Mouse (Mus musculus) urinary bladder, adult 2 months (tissue): Measurements from ENCODE around the gene Tfcp2l1. TPM values are rescaled to one million over a fixed set of nuclear protein-coding genes. Genes with fewer than 3 reads are reported as not detected.
A peak's percentile ranks its signal among the peaks of the same experiment; 100 is the strongest.
"Not testable (repeated sequence)": the region's sequence is repeated elsewhere in the genome, so short reads cannot be mapped to it uniquely, and the experiment has no call there.

Experiments
- DNase-seq: peaks from one replicate; pipeline ENCODE4 v3.0.0; 2022; ENCODE audit warnings: low spot score
- polyA plus RNA-seq: library from polyadenylated mRNA; depleted of rRNA; stranded (reverse); fragments of >200 nt; gene quantifications from 2 replicates; pipeline ENCODE4 v1.2.3, GENCODE M21; 2012; rRNA removed

The Tfcp2l1 gene
- polyA plus RNA-seq, result 5.0 and 6.2 TPM in 2 replicates

- peak; percentile 83 for DNase-seq
Observed at GRCm38 (mm10) chr1:118627781-118628464, at the start of gene Tfcp2l1. Tfcp2l1 (plus strand) TSS chr1:118627945.

- no peak for DNase-seq
Observed at GRCm38 (mm10) chr1:118580174-118580702, 47.5 kb upstream of the Tfcp2l1 start.

GRCm38 (mm10) chr1:118581179-118581578, 46.6 kb upstream of the Tfcp2l1 start:
- DNase-seq, result no peak

- DNase-seq, result no peak
Observed at GRCm38 (mm10) chr1:118589721-118590120, 38.0 kb upstream of the Tfcp2l1 start.

- DNase-seq, result no peak
Observed at GRCm38 (mm10) chr1:118592933-118593332, 34.8 kb upstream of the Tfcp2l1 start.

- DNase-seq, result no peak
Observed at GRCm38 (mm10) chr1:118595395-118595794, 32.4 kb upstream of the Tfcp2l1 start.

GRCm38 (mm10) chr1:118597475-118598213, 30.1 kb upstream of the Tfcp2l1 start:
- DNase-seq, result no peak

- DNase-seq, result no peak
Observed at GRCm38 (mm10) chr1:118598339-118598738, 29.4 kb upstream of the Tfcp2l1 start.

- DNase-seq, result no peak
Observed at GRCm38 (mm10) chr1:118613631-118614183, 14.0 kb upstream of the Tfcp2l1 start.

DNA sequence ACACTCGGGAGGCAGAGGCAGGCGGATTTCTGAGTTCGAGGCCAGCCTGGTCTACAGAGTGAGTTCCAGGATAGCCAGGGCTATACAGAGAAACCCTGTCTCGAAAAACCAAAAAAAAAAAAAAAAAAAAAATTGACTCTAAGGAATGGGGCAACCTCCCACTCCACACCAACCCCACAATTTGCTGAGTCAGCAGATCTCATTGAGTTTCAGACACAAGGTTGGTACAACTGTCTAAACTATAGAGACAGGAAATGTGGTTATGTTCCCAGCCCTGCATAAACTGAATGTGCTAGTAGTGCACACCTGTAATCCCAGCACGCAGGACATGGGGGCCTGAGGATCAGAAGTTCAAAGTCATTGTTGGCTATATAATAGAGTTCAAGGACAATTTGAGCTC, 6.7 kb upstream of the Tfcp2l1 start:
- DNase-seq, result not testable (repeated sequence)

DNA sequence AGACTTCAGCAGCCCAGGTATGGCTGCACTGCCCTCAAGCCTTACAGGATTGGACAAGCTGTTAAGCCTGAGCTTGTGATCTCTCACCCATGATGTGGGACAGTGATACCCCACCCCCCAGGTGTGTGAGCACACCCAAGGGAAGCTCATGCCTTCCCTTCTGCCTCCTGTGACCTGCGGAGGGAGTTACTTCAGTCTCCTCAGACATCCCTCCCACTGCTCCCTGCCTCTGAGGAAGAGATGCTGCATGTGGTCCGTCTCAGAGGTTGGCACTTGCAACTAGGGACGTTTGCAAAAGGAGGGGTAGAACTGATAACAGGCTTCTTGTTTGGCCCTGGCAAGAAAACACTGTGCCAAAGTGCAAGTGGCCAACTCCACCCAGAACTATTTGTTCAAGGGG, 4.9 kb upstream of the Tfcp2l1 start:
- DNase-seq, result no peak

GRCm38 (mm10) chr1:118625461-118625860, 2.3 kb upstream of the Tfcp2l1 start:
- no peak for DNase-seq

GRCm38 (mm10) chr1:118625921-118626320, 1.8 kb upstream of the Tfcp2l1 start:
- DNase-seq, result no peak

GRCm38 (mm10) chr1:118626452-118626851, 1.3 kb upstream of the Tfcp2l1 start:
- no peak for DNase-seq

DNA sequence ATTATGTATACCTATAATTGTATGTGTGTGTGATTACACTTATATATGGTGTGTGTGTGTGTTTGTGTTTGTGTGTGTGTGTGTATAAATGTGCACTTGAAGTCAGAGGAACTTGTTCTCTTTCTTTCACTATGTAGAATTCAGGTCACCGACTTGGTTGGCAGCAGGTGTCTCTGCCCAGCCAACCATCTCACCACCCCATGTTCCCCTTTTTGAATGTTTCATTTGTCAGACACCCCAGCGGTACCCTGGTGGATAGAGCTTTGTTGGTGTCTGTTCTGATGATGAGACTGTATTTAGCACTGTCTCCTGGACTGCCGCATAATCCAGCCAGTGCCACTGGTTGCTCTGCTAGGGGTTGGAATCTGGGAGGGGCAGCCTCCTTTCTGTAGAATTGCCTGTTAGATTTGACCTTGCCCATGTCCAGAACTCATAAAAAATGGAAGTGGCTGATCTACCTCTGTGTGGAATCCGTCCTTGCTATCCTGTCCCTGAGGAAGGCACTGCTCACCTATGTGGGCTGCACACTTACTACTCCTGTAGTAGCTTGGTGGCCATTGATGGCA, 5.8 kb downstream of the Tfcp2l1 start:
- no peak for DNase-seq

DNA sequence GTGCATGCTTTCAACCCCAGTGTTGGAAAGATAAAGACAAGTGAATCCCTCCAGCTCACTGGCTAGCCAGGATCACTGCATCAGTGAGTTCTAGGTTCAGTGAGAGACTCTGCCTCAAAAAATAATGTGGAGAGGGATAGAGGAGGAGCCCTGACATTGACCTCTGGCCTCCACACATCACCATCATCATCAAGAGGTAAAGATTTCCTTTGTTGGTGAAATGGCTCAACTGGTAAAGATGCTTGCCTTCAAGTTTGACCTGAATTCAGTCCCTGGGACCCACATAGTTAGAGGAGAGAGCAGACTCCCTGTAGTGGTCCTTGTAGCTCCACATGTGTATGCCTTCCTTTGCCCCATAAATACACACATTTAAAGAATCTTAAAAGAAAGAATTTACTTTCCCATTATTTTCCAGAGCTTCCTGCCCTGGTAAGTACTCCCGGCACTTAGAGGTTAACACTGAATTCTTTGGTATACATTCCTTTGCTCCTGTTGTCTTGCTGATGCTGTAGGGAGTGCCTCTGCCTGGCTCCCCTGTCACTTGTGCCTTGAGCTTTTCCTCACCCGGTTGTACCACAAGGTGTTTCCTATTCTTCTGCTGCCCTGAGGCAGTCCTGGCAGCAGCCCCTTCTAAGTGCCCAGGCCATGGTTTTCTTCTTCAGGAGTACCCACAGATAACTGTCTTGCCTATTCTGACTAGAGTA, 14.7 kb downstream of the Tfcp2l1 start:
- no peak for DNase-seq

DNA sequence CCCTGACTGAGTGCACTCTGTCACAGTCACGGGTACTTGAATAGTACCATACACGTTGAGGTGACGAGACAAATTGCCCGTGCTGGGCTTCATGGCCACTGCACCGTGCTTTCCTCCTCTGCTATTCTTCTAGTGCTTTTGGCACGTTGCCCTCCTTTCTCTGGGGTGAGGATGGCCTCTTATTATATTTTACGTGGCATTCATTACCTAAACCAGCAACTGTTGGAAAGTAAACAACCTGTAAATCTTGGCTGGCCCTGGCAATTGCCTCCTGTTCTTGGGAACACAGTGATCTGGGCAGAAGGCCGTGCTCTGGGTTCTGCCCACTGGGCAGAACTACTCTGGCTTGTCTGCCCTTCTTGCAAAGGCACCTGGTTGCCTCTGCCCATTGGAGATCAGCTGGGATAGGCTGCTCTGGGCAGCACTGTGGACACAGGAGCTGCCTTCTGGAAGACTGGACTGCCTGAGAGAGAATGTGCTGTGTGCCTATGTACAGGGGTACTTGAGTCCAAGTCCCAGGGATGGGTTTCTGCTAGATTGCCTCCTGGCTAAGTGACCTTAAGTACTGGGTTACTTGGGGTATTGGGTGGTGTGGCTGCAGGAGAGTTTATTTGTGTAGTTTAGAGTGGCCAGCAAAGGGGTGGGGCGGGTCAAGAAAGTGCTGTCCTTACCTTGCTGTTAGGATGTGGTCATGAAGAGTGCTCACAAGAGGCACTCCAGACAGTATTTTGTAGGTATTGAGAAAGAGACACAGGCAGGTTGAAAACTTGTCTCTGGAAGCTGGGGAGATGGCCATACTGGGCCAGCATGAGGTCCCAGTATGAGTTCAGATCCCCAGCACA, 15.6 kb downstream of the Tfcp2l1 start:
- DNase-seq, result no peak

- DNase-seq, result no peak
Observed at GRCm38 (mm10) chr1:118645701-118646100, 18.0 kb downstream of the Tfcp2l1 start.

- DNase-seq, result no peak
Observed at GRCm38 (mm10) chr1:118648015-118648414, 20.3 kb downstream of the Tfcp2l1 start.

GRCm38 (mm10) chr1:118649933-118650770, 22.4 kb downstream of the Tfcp2l1 start:
- no peak for DNase-seq
